Mouse (Mus musculus): ENCODE data around the gene Glipr2. TPM values are rescaled to one million over a fixed set of nuclear protein-coding genes. Genes with fewer than 3 reads are reported as not detected.

Gene Glipr2
- polyA plus RNA-seq, 1 experiment from 2014 or later: 142 TPM

DNA sequence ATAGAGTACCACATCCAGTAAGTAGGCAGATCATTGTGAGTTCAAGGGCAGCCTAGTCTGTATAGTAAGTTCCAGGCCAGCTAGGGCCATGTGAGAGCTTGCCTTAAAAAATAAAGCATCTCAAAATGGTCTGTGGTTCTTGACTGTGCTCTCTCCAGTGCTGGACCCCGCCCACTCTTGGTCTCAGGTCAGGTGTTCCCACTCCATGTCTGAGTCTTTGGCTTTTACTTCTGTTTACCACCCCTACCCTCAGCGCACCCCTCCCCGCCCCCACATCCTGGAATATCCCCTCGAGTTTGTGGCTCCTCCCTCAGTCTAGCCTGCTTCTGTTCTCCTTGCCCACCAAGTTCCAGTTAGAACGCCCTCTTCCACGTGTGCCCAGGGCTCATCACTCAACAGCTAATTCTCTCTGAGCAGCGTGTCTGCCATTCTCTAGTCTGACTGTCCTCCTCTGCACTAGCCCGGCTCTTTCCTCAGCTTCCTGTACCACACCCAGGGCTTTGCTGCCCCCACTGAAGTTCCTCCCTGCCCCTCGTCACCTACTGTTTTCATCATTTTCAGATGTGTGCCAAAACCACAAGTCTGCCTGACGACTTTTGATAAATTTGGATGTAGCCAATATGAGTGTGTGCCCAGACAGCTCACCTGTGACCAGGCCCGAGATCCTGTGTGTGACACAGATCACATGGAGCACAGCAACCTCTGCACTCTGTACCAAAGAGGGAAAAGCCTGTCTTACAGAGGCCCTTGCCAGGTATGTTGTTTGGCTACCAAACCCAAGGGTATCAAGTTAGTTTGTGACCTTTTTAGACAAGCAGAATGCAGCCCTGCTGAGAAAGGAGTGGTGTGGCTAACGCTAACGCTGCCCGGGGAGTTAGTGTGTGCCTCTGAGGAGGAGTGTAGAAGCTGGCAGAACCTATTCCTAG is 20.2 kb upstream of the Glipr2 start:
- H3K9ac ChIP-seq (replicated peaks; ENCODE audit: low read length): no peak overlapping the region
- H3K36me3 ChIP-seq (replicated peaks; ENCODE audit: control insufficient read depth, insufficient read depth, low read depth, low read length): peaks cover 5% of the 10 kb centered on the region
- no peak overlapping the region for H3K27ac ChIP-seq (replicated peaks; ENCODE audit: low read depth, low read length)
- no peaks in the 10 kb centered on the region for H3K9me3 ChIP-seq (replicated peaks; ENCODE audit: control insufficient read depth, low read length)
- WGBS: 78% methylated on average over 14 of the region's 14 CpGs
- no peak for ATAC-seq (replicated peaks; ENCODE audit: insufficient number of reproducible peaks, low FRiP score, low TSS enrichment, low read depth)
- no peaks in the 10 kb centered on the region for H3K27me3 ChIP-seq (ENCODE audit: control insufficient read depth, insufficient read depth, low read length)
- DNase-seq (ENCODE audit: low spot score): no peak
- H3K4me2 ChIP-seq (ENCODE audit: low read depth, low read length): no peak overlapping the region
- H3K4me3 ChIP-seq (ENCODE audit: low read depth, low read length): no peak overlapping the region
- H3K4me1 ChIP-seq (ENCODE audit: control insufficient read depth, insufficient read depth, low read length): no peaks in the 10 kb centered on the region

- Histone ChIP-seq H3K9ac (replicated peaks; ENCODE audit: low read length) (no peak overlapping the region), H3K36me3 (replicated peaks; ENCODE audit: control insufficient read depth, insufficient read depth, low read depth, low read length) (peaks cover 5% of the 10 kb centered on the region), H3K9me3 (replicated peaks; ENCODE audit: control insufficient read depth, low read length) (no peaks in the 10 kb centered on the region), H3K27me3 (ENCODE audit: control insufficient read depth, insufficient read depth, low read length) (no peaks in the 10 kb centered on the region), H3K27ac (replicated peaks; ENCODE audit: low read depth, low read length) (no peak overlapping the region), H3K4me1 (ENCODE audit: control insufficient read depth, insufficient read depth, low read length) (no peaks in the 10 kb centered on the region), H3K4me2 (ENCODE audit: low read depth, low read length) (no peak overlapping the region), H3K4me3 (ENCODE audit: low read depth, low read length) (no peak overlapping the region)
- WGBS: 86% methylated on average over 5 of the region's 5 CpGs
- no peak for DNase-seq (ENCODE audit: low spot score)
- no peak for ATAC-seq (replicated peaks; ENCODE audit: insufficient number of reproducible peaks, low FRiP score, low TSS enrichment, low read depth)
These were observed 15.9 kb upstream of the Glipr2 start for GRCm38 (mm10) chr4:43941315-43941714.

DNA sequence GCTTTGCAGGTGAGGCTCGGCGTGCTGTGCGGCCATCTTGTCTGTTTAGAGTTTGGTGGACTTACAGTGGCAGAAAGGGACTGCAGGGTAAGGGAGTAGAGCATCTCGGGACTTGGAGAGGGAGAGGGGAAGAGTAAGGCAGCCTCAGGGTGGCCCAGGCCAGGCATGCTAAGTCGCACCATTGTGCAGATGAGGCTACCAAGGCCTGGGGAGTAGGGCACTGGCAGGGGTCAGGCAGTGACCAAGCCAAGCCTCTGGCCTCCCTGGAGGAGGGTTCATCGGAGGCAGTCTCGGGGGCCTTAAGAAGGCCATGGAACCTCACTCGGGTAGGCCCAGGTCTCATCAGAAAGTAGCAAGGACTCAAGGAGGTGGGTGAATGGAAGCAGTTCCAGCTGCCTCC is 14.8 kb upstream of the Glipr2 start:
- H3K4me1 ChIP-seq (ENCODE audit: control insufficient read depth, insufficient read depth, low read length): no peaks in the 10 kb centered on the region
- WGBS: 83% methylated on average over 8 of the region's 8 CpGs
- H3K9ac ChIP-seq (replicated peaks; ENCODE audit: low read length): no peak overlapping the region
- DNase-seq (ENCODE audit: low spot score): no peak
- H3K4me3 ChIP-seq (ENCODE audit: low read depth, low read length): no peak overlapping the region
- H3K9me3 ChIP-seq (replicated peaks; ENCODE audit: control insufficient read depth, low read length): no peaks in the 10 kb centered on the region
- H3K36me3 ChIP-seq (replicated peaks; ENCODE audit: control insufficient read depth, insufficient read depth, low read depth, low read length): peaks cover 5% of the 10 kb centered on the region
- ATAC-seq (replicated peaks; ENCODE audit: insufficient number of reproducible peaks, low FRiP score, low TSS enrichment, low read depth): no peak
- no peak overlapping the region for H3K4me2 ChIP-seq (ENCODE audit: low read depth, low read length)
- H3K27me3 ChIP-seq (ENCODE audit: control insufficient read depth, insufficient read depth, low read length): no peaks in the 10 kb centered on the region
- H3K27ac ChIP-seq (replicated peaks; ENCODE audit: low read depth, low read length): no peak overlapping the region

GRCm38 (mm10) chr4:43947571-43947970 is 9.6 kb upstream of the Glipr2 start:
- no peak for ATAC-seq (replicated peaks; ENCODE audit: insufficient number of reproducible peaks, low FRiP score, low TSS enrichment, low read depth)
- WGBS: 93% methylated on average over 2 of the region's 2 CpGs
- H3K27me3 ChIP-seq (ENCODE audit: control insufficient read depth, insufficient read depth, low read length): no peaks in the 10 kb centered on the region

DNA sequence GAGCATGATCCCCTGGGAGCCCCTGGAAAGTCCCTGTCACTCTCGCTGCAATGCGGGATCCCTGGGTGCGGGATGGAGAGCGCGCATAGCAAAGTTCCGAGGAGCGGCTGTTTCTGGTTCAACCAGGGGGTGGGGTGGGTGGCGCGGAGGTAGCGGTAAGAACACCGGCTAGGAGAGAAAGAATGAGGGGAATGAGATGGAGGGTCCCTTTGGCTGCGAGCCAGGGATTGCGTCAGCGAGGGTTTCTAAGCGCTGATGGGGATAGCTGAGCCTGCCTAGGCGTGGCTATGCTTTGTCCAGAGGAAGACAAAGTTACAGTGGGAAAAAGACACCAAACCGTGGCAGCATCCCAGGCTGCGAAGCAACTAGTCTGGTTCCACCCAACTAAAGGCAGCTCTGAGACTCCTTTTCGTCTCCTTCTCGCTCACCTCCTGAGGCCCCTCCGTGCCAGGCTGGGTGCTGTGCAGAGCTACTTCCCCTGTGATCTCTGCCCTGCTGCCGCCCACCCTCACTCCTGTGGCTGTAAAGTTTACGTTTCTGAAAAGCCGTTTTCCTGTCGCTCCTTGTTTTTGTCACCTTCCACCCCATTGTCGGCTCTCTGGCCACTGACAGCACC is 753 bp downstream of the Glipr2 start:
- Histone ChIP-seq H3K27me3 (ENCODE audit: control insufficient read depth, insufficient read depth, low read length) (no peaks in the 10 kb centered on the region), H3K9me3 (replicated peaks; ENCODE audit: control insufficient read depth, low read length) (no peaks in the 10 kb centered on the region), H3K4me3 (ENCODE audit: low read depth, low read length) (peak overlapping the region; percentile 60), H3K9ac (replicated peaks; ENCODE audit: low read length) (peak overlapping the region; percentile 74), H3K36me3 (replicated peaks; ENCODE audit: control insufficient read depth, insufficient read depth, low read depth, low read length) (no peaks in the 10 kb centered on the region), H3K4me1 (ENCODE audit: control insufficient read depth, insufficient read depth, low read length) (peaks cover 7% of the 10 kb centered on the region), H3K4me2 (ENCODE audit: low read depth, low read length) (peak overlapping the region; percentile 92), H3K27ac (replicated peaks; ENCODE audit: low read depth, low read length) (peak overlapping the region; percentile 83)
- under 1% methylated on average over 26 of the region's 26 CpGs for WGBS
- DNase-seq (ENCODE audit: low spot score) (peak; percentile 91), ATAC-seq (replicated peaks; ENCODE audit: insufficient number of reproducible peaks, low FRiP score, low TSS enrichment, low read depth) (peak; percentile 74)

More at GRCm38 (mm10) chr4:43947571-43947970, 9.6 kb upstream of the Glipr2 start:
- no peaks in the 10 kb centered on the region for H3K36me3 ChIP-seq (replicated peaks; ENCODE audit: control insufficient read depth, insufficient read depth, low read depth, low read length)
- H3K4me2 ChIP-seq (ENCODE audit: low read depth, low read length): no peak overlapping the region
- H3K4me3 ChIP-seq (ENCODE audit: low read depth, low read length): no peak overlapping the region
- no peaks in the 10 kb centered on the region for H3K9me3 ChIP-seq (replicated peaks; ENCODE audit: control insufficient read depth, low read length)
- no peak for DNase-seq (ENCODE audit: low spot score)
- no peak overlapping the region for H3K27ac ChIP-seq (replicated peaks; ENCODE audit: low read depth, low read length)
- H3K9ac ChIP-seq (replicated peaks; ENCODE audit: low read length): no peak overlapping the region
- no peaks in the 10 kb centered on the region for H3K4me1 ChIP-seq (ENCODE audit: control insufficient read depth, insufficient read depth, low read length)

DNA sequence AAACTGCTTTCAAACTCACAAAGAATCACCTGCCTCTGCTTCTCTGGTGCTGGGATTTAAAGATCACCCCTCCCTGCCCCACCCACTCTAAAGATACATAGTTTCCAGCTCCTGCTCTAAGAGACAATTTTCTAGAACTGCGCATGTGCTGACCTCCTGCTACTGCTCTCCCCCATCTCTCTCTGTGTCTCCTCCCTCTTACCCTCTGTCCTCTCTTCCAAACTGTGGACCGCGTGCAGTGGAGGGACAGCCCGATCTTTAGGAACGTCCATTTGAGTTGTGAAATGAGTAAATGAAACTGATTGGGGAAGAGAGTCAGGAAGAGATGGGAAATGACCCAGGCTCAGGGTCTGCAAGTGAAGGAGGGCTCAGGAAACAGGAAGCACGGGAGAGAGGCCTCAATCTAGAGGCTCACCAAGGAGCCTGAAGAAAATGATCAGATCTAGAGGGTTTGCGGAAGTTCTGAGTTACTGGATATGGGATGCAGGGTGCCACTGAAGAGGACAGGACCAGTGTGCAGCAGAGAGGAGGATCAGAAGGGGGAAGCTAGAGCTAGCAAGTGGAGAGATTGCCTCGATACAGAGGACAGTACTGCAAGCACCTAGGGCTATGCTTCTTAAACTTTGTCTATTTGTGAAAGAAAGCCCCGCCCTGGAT is 2.5 kb downstream of the Glipr2 start:
- Histone ChIP-seq H3K27me3 (ENCODE audit: control insufficient read depth, insufficient read depth, low read length) (no peaks in the 10 kb centered on the region), H3K4me2 (ENCODE audit: low read depth, low read length) (no peak overlapping the region), H3K4me1 (ENCODE audit: control insufficient read depth, insufficient read depth, low read length) (peaks cover 7% of the 10 kb centered on the region), H3K9me3 (replicated peaks; ENCODE audit: control insufficient read depth, low read length) (no peaks in the 10 kb centered on the region), H3K9ac (replicated peaks; ENCODE audit: low read length) (no peak overlapping the region), H3K4me3 (ENCODE audit: low read depth, low read length) (no peak overlapping the region), H3K27ac (replicated peaks; ENCODE audit: low read depth, low read length) (no peak overlapping the region), H3K36me3 (replicated peaks; ENCODE audit: control insufficient read depth, insufficient read depth, low read depth, low read length) (no peaks in the 10 kb centered on the region)
- 63% methylated on average over 9 of the region's 9 CpGs for WGBS
- no peak for ATAC-seq (replicated peaks; ENCODE audit: insufficient number of reproducible peaks, low FRiP score, low TSS enrichment, low read depth)
- no peak for DNase-seq (ENCODE audit: low spot score)

DNA sequence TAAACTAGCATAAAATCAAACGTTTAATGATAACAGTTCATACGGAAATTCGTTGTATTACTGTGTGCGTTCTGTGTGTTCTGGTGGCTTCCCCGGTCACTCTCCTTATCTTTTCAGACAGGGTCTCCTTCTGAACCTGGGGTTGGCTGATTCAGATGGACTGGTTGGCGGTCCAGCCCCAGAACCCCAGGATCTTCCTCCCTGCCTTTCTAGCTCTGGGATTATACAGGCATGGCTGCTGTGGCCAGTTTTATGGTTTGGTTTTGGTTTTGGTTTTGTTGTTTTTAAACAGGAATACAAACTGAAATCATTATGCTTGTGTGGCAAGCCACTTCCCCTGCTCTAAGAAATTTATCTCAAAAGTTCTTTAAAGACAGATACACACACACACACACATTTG is 3.0 kb downstream of the Glipr2 start:
- Histone ChIP-seq H3K27ac (replicated peaks; ENCODE audit: low read depth, low read length) (no peak overlapping the region), H3K4me1 (ENCODE audit: control insufficient read depth, insufficient read depth, low read length) (peaks cover 9% of the 10 kb centered on the region), H3K27me3 (ENCODE audit: control insufficient read depth, insufficient read depth, low read length) (no peaks in the 10 kb centered on the region), H3K4me3 (ENCODE audit: low read depth, low read length) (no peak overlapping the region), H3K9me3 (replicated peaks; ENCODE audit: control insufficient read depth, low read length) (no peaks in the 10 kb centered on the region), H3K36me3 (replicated peaks; ENCODE audit: control insufficient read depth, insufficient read depth, low read depth, low read length) (no peaks in the 10 kb centered on the region), H3K4me2 (ENCODE audit: low read depth, low read length) (no peak overlapping the region), H3K9ac (replicated peaks; ENCODE audit: low read length) (no peak overlapping the region)
- WGBS: 94% methylated on average over 6 of the region's 6 CpGs
- no peak for ATAC-seq (replicated peaks; ENCODE audit: insufficient number of reproducible peaks, low FRiP score, low TSS enrichment, low read depth)
- no peak for DNase-seq (ENCODE audit: low spot score)
